Mouse (Mus musculus) mammary gland, adult 2 months (tissue): ENCODE data around the gene Uchl1. TPM values are rescaled to one million over a fixed set of nuclear protein-coding genes. Genes with fewer than 3 reads are reported as not detected.

Source experiments
- polyA plus RNA-seq: library from polyadenylated mRNA; depleted of rRNA; stranded (reverse); fragments of >200 nt; gene quantifications from 2 replicates; pipeline ENCODE4 v1.2.3, GENCODE M21; 2012; ENCODE audit warnings: low replicate concordance; rRNA removed

Gene Uchl1
- 6.6 and 8.6 TPM in 2 replicates for polyA plus RNA-seq

DNA sequence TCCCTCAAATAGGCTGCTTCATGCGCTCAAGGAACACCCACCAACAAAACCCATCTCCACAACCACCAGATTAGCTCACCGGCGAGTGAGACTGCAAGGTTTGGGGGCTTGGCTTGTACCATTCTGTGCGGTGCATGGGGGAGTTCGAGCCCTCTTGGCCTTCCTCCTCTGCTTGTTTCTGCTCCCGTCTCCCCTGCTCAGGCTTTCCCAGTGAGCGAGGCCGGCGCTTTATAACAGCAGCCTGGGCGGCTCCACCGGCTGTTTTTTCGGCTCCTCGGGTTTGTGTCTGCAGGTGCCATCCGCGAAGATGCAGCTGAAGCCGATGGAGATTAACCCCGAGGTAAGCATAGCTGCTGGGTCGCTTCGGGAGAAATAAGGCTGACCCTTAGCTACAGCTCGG is at the start of gene Uchl1:
TSS of gene Uchl1 (plus strand) at position 109 of the 400 bp plus-strand sequence.

Other genes with a start within 250 kb of the Uchl1 start
- 7.9 and 19.1 TPM in 2 replicates for gene Apbb2, start 57.3 kb upstream of the Uchl1 start, polyA plus RNA-seq
- gene Limch1, start 69.7 kb downstream of the Uchl1 start, polyA plus RNA-seq = 4.8 and 8.4 TPM in 2 replicates